Mouse (Mus musculus): Measurements from ENCODE around the gene Gm20388. TPM values are rescaled to one million over a fixed set of nuclear protein-coding genes. Genes with fewer than 3 reads are reported as not detected.

Gene Gm20388
- polyA plus RNA-seq, 1 experiment from 2014 or later: not detected

DNA sequence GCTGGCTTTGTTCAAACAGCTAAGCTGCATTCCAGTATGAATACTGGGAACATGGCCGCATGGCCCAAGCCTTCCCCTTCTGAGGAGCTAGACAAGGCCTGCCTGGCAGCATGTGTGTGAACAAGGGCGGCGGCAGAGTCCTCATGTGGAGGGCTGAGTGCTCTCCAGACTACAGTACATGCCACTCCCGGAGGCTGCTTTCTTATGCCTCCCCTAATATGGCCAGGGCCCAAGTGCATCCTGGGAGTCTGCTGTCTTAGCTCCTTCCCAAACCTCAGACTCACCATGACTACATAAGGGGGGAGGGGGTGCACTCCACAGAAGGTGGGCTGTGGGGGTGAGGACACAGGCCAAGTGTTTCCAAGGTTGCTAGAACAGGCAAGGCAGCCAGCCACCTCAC lies 1882.0 kb downstream of the Gm20388 start:
- peaks cover 24% of the 10 kb centered on the region for H3K36me3 ChIP-seq
- no peak overlapping the region for H3K4me2 ChIP-seq (replicated peaks)
- no peaks in the 10 kb centered on the region for H3K27me3 ChIP-seq
- ATAC-seq (replicated peaks): no peak
- H3K9me3 ChIP-seq: no peaks in the 10 kb centered on the region
- no peak overlapping the region for H3K27ac ChIP-seq (replicated peaks)
- H3K4me3 ChIP-seq: no peak overlapping the region
- H3K4me1 ChIP-seq: no peaks in the 10 kb centered on the region
- 83% methylated on average over 4 of the region's 4 CpGs for WGBS
- H3K9ac ChIP-seq (replicated peaks): no peak overlapping the region

DNA sequence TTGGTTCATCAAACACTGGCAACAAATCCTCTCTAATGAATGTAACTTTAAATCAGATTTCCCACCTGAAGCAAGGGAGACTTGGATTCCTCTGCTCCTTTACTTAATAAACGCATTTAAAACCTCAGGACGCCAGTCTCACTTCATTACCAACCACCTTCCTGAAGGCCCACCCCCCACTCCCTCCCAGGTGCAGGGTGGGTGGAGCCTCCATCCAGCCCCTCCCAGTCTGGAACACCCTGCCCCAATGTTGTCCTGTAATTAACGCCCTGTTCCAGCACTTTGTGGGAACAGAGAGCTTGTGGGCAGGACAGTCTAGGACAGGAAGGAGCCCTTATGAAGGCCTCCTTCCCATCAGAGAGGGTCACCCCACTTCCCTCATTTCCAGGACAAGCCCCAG lies 1883.5 kb downstream of the Gm20388 start:
- no peak overlapping the region for H3K27ac ChIP-seq (replicated peaks)
- WGBS: 47% methylated on average over 3 of the region's 3 CpGs
- ATAC-seq (replicated peaks): no peak
- no peaks in the 10 kb centered on the region for H3K4me1 ChIP-seq
- no peak overlapping the region for H3K4me2 ChIP-seq (replicated peaks)
- no peak overlapping the region for H3K4me3 ChIP-seq
- H3K9ac ChIP-seq (replicated peaks): no peak overlapping the region
- no peaks in the 10 kb centered on the region for H3K9me3 ChIP-seq
- H3K27me3 ChIP-seq: no peaks in the 10 kb centered on the region
- H3K36me3 ChIP-seq: peaks cover 34% of the 10 kb centered on the region

DNA sequence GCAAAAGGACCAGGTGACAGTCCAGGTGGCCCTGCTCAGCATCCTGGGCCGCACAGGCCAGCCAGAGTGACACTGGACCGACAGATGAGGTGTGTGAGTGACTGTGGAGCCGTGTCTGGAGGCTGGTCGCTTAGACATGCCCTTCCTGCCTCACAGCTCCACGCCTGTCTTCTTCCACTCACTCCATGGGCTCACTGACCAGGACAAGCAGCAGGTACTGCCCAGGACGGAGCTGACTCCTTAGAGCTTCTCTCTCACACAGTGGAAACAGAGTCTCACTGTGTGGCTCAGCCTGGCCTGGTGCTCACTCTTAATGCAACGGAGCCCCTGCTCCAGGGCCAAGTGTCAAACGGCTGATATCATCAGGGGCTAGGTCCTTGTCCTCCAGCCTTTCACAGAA lies 1884.8 kb downstream of the Gm20388 start:
- no peaks in the 10 kb centered on the region for H3K9me3 ChIP-seq
- H3K4me1 ChIP-seq: no peaks in the 10 kb centered on the region
- no peak overlapping the region for H3K27ac ChIP-seq (replicated peaks)
- no peak overlapping the region for H3K4me2 ChIP-seq (replicated peaks)
- no peak for ATAC-seq (replicated peaks)
- H3K9ac ChIP-seq (replicated peaks): no peak overlapping the region
- peaks cover 44% of the 10 kb centered on the region for H3K36me3 ChIP-seq
- WGBS: 94% methylated on average over 8 of the region's 8 CpGs
- no peaks in the 10 kb centered on the region for H3K27me3 ChIP-seq
- no peak overlapping the region for H3K4me3 ChIP-seq

DNA sequence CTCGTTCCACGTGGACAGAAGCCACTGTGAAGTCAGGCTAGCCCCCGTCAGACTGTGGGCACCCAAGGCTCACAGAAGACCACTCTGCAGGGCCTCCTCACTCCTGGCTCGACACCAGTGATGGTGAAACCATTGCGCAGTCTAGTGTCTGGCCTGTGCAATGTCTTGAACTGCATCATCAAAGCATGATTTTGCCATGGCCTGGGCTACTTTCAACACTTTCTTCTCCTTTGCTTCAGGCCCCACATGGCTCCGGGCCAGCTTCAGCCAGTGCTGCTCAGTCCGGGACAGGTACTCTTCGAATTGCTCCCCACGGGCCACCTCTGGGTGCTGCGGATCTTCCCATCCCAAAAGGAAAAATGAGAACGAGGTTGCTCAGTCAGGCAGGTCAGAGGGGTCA lies 1885.8 kb downstream of the Gm20388 start:
- Histone ChIP-seq H3K4me1 (no peaks in the 10 kb centered on the region), H3K9ac (replicated peaks) (no peak overlapping the region), H3K4me3 (no peak overlapping the region), H3K27ac (replicated peaks) (no peak overlapping the region), H3K27me3 (no peaks in the 10 kb centered on the region), H3K4me2 (replicated peaks) (no peak overlapping the region), H3K36me3 (peaks cover 45% of the 10 kb centered on the region), H3K9me3 (no peaks in the 10 kb centered on the region)
- 94% methylated on average over 11 of the region's 11 CpGs for WGBS
- no peak for ATAC-seq (replicated peaks)

DNA sequence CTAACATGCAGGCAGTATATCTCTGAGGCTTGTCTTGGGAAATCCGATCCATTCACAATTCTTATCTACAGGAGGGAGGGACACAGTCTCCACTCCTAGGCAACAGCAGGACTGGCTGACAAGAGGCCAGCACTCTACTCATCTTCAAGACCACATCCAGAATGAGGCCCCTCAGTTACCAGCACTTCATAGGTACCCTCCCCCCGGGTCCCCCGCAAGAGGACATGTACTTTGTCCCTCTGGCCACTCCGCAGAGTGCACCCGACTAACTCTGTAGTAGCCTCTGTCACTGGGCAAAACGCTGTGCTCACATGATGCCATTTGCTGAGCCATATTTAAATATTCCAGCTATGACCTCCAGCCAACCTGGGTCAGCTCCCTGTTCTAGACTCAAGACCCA lies 1887.8 kb downstream of the Gm20388 start:
- Histone ChIP-seq H3K9ac (replicated peaks) (no peak overlapping the region), H3K4me2 (replicated peaks) (no peak overlapping the region), H3K27me3 (no peaks in the 10 kb centered on the region), H3K27ac (replicated peaks) (no peak overlapping the region), H3K36me3 (peaks cover 47% of the 10 kb centered on the region), H3K4me3 (no peak overlapping the region), H3K9me3 (no peaks in the 10 kb centered on the region), H3K4me1 (no peaks in the 10 kb centered on the region)
- ATAC-seq (replicated peaks): no peak
- 96% methylated on average over 6 of the region's 6 CpGs for WGBS

DNA sequence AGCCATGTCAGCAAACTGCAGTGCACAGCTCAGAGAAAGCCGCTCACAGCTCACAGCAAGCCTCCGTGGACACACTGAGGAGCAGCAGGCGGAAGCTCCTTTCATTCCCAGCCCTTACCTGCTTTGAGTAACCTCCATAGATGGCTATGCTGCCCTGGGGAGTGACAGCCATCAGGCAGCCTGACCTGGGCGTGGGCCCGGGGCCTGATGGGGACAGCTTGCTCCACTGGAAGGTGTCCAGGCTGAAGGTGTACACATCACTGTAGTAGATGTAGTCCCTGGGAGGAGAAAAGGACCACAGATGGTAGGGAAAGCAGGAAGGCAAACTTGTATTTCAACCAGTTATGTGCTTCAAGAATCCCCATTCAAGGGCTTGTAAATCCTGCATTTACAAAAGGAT lies 1894.2 kb downstream of the Gm20388 start:
- H3K9me3 ChIP-seq: no peaks in the 10 kb centered on the region
- H3K4me2 ChIP-seq (replicated peaks): no peak overlapping the region
- H3K4me1 ChIP-seq: no peaks in the 10 kb centered on the region
- ATAC-seq (replicated peaks): no peak
- H3K4me3 ChIP-seq: no peak overlapping the region
- WGBS: 94% methylated on average over 5 of the region's 5 CpGs
- H3K9ac ChIP-seq (replicated peaks): no peak overlapping the region
- no peaks in the 10 kb centered on the region for H3K27me3 ChIP-seq
- peaks cover 33% of the 10 kb centered on the region for H3K36me3 ChIP-seq
- H3K27ac ChIP-seq (replicated peaks): no peak overlapping the region

DNA sequence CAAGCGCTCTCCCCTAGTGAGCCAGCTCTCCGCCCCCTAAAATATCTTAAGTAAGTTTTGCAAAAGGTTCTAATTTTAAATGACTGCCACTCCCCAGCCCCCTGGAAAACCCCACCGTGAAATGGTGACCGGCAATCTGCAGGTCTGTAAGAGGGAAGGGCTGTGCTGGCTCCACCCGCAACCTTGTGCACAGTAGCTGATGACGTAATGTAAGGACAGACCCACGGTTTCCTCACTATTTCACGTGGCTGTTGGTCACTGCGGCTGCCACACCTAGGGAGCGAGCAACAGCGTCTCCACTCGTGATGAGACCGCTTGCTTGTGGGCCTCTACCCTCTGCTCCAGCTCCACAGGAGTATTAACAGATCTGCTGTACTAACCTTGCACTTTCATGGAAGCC lies 1895.5 kb downstream of the Gm20388 start:
- ATAC-seq (replicated peaks): no peak
- H3K9ac ChIP-seq (replicated peaks): no peak overlapping the region
- peaks cover 28% of the 10 kb centered on the region for H3K36me3 ChIP-seq
- H3K4me1 ChIP-seq: no peaks in the 10 kb centered on the region
- 95% methylated on average over 13 of the region's 13 CpGs for WGBS
- no peak overlapping the region for H3K4me2 ChIP-seq (replicated peaks)
- no peak overlapping the region for H3K27ac ChIP-seq (replicated peaks)
- H3K27me3 ChIP-seq: no peaks in the 10 kb centered on the region
- H3K9me3 ChIP-seq: no peaks in the 10 kb centered on the region
- H3K4me3 ChIP-seq: no peak overlapping the region

DNA sequence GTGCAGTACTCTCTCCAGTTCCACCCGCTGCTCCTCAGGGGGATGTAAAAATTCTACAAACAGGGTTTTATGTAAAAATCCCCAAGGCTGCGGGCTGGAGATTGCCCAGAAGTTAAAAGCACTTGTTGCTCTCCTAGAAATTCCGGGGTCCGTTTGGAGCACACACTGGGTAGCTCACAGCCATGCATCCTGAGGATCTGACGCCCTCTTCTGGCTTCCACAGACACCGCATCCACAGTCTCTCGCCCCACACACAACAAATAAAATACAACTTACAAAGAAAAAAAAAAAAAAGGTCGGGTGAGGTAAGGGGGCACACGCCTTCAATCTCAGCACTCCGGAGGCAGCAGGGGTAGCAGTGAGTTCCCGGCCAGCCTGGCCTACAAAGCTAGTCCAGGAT lies 1897.4 kb downstream of the Gm20388 start:
- ATAC-seq (replicated peaks): no peak
- H3K36me3 ChIP-seq: peaks cover 33% of the 10 kb centered on the region
- WGBS: 79% methylated on average over 11 of the region's 11 CpGs

DNA sequence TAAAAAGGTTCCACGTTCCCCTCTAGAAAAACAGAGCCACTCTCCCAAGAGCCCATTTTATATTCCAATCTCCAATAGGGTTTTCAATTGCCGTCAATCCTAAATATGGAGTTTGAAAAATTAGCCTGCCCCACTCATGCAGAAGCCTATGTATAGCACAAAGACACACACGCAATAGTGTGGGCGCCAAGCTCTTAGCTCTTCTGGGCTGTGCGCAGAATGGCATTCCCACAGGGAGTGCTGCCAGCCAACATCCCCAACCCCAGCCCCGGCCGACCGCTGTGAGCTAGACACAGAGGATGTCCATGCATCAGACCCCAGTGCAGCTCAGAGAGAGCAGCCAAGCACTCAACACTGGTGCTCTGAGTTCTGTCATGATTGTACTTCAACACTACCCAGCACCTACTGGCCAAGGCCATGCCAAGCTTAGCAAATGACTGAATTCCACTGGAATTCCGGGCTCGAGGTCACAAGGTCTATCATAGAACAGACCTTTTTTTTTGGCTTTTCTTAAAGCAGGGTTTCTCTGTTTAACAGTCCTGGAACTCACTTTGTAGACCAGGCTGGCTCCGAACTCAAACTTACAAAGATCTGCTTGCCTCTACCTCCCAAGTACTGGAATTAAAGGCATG lies 1899.0 kb downstream of the Gm20388 start:
- Histone ChIP-seq H3K4me1 (no peaks in the 10 kb centered on the region), H3K9me3 (no peaks in the 10 kb centered on the region), H3K27ac (replicated peaks) (no peak overlapping the region), H3K27me3 (no peaks in the 10 kb centered on the region), H3K4me3 (no peak overlapping the region), H3K36me3 (peaks cover 33% of the 10 kb centered on the region), H3K9ac (replicated peaks) (no peak overlapping the region), H3K4me2 (replicated peaks) (no peak overlapping the region)
- ATAC-seq (replicated peaks): no peak
- 92% methylated on average over 11 of the region's 11 CpGs for WGBS

More for the DNA sequence above, 1897.4 kb downstream of the Gm20388 start:
- Histone ChIP-seq H3K4me3 (no peak overlapping the region), H3K27ac (replicated peaks) (no peak overlapping the region), H3K4me1 (no peaks in the 10 kb centered on the region), H3K4me2 (replicated peaks) (no peak overlapping the region), H3K9ac (replicated peaks) (no peak overlapping the region), H3K9me3 (no peaks in the 10 kb centered on the region), H3K27me3 (no peaks in the 10 kb centered on the region)

DNA sequence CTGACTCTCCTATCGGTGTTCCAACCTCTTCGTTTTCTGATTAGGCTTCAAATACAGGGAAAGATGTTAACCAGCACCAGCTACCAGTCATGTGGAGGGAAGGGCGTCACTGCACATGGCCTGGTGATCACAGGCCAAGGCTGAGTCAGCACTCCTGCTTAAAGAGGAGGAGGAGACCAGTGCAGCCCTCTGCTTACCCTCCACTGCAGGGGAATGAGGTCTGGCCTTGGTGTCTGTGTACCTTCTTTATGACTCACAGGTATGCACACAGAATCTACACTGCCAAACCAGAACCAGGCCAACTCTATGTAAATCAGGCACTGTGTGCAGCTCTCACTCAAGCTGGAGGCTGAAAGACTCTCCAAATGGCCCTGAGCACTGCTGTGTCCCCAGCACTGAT lies 1900.9 kb downstream of the Gm20388 start:
- peaks cover 19% of the 10 kb centered on the region for H3K36me3 ChIP-seq
- H3K27me3 ChIP-seq: no peaks in the 10 kb centered on the region
- ATAC-seq (replicated peaks): no peak
- no peak overlapping the region for H3K4me3 ChIP-seq
- no peak overlapping the region for H3K9ac ChIP-seq (replicated peaks)
- H3K4me1 ChIP-seq: no peaks in the 10 kb centered on the region
- 91% methylated on average over 3 of the region's 3 CpGs for WGBS
- H3K4me2 ChIP-seq (replicated peaks): no peak overlapping the region
- H3K9me3 ChIP-seq: no peaks in the 10 kb centered on the region
- H3K27ac ChIP-seq (replicated peaks): no peak overlapping the region

DNA sequence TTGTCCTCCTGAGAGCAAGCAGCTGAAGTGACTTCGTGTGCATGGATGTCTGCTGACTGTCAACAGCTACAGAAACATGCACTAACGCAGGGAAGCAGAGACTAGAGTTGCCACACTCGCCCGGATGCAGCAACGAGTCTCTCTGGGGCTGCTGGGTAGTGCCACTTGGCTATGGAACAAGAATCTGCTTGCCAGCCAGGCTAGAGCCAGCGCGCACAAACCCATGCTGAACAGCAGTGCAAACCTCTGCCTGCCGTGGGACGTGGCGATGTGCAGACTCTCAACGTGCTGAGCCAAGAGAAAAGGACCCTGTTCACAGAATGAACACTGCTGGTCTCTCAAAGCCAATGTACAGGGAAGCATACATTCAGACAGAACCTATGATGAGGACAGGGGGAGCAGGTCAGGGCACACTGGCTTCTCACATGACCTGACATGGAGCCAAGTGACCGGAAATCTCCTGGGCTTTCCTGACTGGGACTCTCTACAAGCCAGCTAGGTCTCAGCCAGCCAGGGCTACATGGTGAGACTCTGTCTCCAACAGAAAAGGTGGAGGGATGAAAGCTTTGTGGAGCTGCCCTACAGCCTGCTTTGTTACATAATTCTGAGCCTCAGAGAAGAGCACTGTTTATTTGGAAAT lies 1901.4 kb downstream of the Gm20388 start:
- Histone ChIP-seq H3K4me3 (no peak overlapping the region), H3K9ac (replicated peaks) (no peak overlapping the region), H3K9me3 (no peaks in the 10 kb centered on the region), H3K36me3 (peaks cover 19% of the 10 kb centered on the region), H3K27me3 (no peaks in the 10 kb centered on the region), H3K27ac (replicated peaks) (no peak overlapping the region), H3K4me2 (replicated peaks) (no peak overlapping the region), H3K4me1 (no peaks in the 10 kb centered on the region)
- no peak for ATAC-seq (replicated peaks)
- 92% methylated on average over 12 of the region's 12 CpGs for WGBS

DNA sequence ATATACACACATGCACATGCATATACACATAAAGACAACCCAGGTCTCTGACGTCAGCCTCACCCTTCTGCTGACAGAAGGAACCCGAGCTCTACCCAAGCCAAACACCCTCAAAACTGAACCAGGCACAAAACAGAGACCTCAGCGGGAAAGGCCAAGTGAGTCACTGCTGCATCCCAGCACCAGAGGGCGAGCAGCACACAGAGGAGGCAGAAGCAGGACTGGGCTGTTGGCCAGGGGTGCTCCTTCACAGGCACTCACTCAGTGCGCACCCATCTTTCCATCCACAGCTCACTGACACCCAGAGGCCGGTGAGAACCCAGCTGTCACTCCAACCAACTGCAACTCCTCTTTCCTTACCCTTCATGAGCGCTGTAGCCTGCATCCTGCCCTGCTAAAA lies 1907.6 kb downstream of the Gm20388 start:
- H3K36me3 ChIP-seq: peaks cover 30% of the 10 kb centered on the region
- no peak overlapping the region for H3K27ac ChIP-seq (replicated peaks)
- no peak overlapping the region for H3K4me3 ChIP-seq
- no peaks in the 10 kb centered on the region for H3K27me3 ChIP-seq
- H3K9me3 ChIP-seq: no peaks in the 10 kb centered on the region
- no peaks in the 10 kb centered on the region for H3K4me1 ChIP-seq
- WGBS: 82% methylated on average over 7 of the region's 7 CpGs
- H3K4me2 ChIP-seq (replicated peaks): no peak overlapping the region
- H3K9ac ChIP-seq (replicated peaks): no peak overlapping the region
- no peak for ATAC-seq (replicated peaks)

DNA sequence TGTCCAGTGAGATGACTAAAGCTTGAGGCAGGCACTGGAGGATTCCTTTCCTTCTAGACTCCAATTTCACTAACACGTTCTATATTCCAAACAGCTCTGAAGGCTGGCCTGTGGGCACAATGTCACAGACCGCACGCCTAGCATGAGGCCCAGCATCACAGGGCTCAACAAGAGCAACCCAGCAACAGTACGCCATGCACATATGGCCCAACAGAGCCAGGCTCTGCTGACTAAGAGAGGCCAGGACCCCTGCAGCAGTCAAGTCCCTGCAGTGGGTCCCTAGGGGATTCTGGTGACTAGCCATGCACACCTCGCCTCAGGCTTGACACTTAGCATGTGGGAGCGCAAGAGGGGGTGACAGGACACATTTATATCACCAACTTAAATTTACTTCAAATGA lies 1910.2 kb downstream of the Gm20388 start:
- Histone ChIP-seq H3K4me2 (replicated peaks) (no peak overlapping the region), H3K27ac (replicated peaks) (no peak overlapping the region), H3K4me3 (no peak overlapping the region), H3K27me3 (no peaks in the 10 kb centered on the region), H3K36me3 (peaks cover 18% of the 10 kb centered on the region; the same call in 1 of the 2 replicates), H3K9ac (replicated peaks) (no peak overlapping the region), H3K4me1 (no peaks in the 10 kb centered on the region), H3K9me3 (no peaks in the 10 kb centered on the region)
- ATAC-seq (replicated peaks): no peak
- WGBS: 95% methylated on average over 6 of the region's 6 CpGs

Data from forebrain, embryonic 15.5 days (tissue).